Mouse (Mus musculus) v-Abl transformed pro-B cells (cell line): ENCODE data around the gene Tmem33.

Experiments used
- in situ Hi-C, 2 experiments: fragments of 400-800 bp; cut with MboI; formaldehyde crosslinking; loops; one replicate each; pipeline ENCODE4 v1.15.1; 2025; ENCODE audit not compliant: unreplicated experiment in 2 of 2

The Tmem33 gene

DNA sequence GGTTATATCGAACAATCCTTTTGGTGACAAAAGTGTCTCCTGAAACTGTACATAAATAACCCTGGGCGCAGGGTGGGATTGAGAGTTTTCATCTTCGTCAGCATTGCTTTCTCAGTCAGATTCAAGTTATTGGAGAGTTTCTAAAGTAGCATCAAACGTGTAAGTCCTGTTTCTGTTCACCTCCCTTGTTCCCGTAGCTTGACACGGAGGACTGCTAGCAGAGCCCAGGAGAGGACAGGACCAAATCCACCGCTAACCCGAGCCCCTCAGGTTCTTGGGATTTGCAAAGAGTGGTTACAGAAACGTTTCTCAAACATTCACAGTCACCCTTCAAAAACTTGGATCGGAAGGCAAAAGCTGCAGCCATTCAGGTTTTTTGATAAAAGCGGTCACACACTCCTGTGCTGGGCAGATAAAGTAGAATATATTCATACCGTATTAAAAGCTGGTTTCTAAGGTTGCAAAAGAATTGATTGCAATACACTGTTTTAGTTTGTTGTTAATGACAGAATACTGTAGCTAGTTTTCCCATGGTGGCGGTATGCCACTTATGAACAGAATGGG, 47.4 kb downstream of the Tmem33 start:
- in situ Hi-C loops: no loop called here

DNA sequence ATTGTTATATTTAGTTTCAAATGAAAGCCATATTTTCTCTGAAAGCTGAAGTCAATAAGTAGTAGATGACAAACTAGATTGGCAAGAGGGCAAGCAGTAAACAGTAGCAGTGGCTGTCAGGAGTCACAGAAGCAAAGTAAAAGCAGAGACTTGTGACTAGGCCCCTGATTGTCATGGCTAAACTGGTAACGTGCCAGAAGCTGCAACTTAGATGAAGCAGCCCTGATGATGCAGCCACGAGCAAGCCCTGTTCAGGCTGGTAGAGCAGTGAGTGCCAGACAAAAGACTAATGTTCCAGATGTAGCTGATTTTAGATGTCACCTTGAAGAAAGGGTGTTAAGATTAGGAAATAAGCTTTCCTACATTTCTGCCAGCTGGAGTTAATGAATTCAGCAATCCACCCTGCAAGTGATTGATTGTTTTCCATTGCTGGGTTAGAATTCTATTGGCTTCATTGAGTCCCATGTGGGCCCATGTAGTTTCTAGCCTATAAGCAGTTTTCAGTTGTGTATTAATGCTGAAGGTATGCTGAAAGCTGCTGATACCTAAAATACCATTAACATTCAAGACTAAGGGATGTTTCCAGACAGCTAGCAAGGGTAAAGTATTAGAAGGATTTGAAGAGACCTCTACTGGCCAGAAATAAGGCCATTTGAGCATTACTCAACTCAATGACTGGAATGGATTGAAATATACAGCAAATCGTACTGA, 51.6 kb downstream of the Tmem33 start:
- in situ Hi-C loops: no loop called here

DNA sequence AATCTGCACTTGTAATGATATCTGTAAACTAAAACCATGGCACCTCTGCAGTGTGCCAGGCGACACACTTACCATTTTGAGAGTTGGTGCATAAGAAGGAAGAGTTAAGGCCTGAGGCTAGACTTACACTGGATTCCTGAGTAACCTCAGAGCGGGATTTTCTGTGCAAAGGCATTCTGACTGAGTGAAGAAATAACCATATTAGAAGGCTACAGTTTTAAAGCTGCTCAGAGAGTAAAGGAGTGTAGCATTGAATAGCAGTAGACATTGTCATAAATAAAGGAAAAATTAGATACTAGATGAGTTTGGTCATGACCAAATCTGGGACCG, 52.1 kb downstream of the Tmem33 start:
- in situ Hi-C loops: no loop called here

DNA sequence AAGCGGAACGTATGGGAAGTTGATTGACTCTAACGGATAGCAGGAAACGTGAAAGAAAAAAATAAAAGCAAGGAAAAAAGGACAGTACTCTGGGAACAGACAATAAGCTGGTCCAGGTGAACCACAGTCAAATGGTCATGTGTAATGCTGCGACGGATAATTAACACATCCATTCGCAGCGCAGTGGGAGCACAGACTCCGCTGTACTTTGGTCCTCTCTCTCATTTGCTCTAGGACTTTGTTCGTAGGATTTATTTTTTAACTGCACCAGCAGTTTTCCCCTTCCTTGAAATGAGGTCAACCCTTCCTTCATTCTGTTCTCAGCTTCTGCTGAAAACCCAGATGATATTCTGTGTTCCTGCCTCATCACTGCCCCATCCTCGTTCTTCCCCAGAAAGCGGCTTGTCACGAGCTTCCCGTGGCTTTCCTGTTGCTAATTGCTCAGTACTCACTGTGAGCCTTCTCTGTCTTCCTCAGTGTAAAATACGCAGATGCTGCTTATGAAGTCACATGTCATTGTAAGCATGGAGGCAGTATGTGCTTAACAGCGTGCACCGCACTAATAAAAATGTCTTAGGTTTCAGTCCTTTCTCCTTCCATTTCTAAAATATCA, 61.4 kb downstream of the Tmem33 start:
- in situ Hi-C loops: no loop called here

DNA sequence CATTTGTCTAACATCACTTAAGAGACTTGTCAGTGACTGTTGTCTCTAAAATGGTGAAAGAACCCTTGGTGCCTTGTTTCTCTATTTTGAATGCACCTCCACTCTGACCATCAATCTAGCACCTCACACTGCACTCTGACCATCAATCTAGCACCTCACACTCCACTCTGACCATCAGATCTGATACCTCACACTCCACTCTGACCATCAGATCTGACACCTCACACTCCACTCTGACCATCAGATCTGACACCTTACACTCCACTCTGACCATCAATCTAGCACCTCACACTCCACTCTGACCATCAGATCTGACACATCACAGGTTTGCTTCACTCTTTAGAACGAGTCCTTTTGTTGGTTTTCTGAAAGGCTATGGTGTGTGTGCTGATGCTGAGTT, 63.7 kb downstream of the Tmem33 start:
- in situ Hi-C loops: no loop called here

DNA sequence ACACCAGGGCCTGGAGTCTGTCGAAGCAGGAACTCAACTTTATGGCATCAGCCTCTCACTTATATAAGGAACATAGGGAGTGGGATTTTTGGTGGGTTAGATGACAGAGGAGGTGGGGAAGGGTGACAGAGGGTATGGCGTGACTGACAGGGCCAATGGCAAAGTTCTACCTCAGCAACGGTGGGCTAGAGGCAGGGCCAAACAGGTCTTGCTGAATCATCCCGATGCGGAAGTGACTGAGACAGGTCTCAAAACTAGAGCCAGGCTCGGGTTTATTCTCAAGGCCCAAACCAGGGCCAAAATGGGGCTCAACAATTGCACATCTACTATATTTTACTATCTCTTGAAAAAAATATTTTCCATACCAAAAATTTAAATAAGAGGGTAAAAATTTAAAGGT, 80.4 kb downstream of the Tmem33 start:
- in situ Hi-C loops: no loop called here
